Mouse (Mus musculus) limb, embryonic 12.5 days (tissue): Measurements from ENCODE around the gene Gm1123. TPM values are rescaled to one million over a fixed set of nuclear protein-coding genes. Genes with fewer than 3 reads are reported as not detected.

Experiments used
- ATAC-seq: fragments of 200-750 bp; cut with Nextera tagmentation; 2 replicates; pipeline ENCODE4 v1.8.0; 2017; ENCODE audit warnings: low read depth, moderate TSS enrichment; ENCODE audit not compliant: insufficient number of reproducible peaks, insufficient read depth, low FRiP score, low TSS enrichment
- H3K27ac ChIP-seq: fragments of 300-500 bp; sonication (generic); 2 replicates; pipeline ENCODE4 v1.5.1; 2016; ENCODE audit warnings: mild to moderate bottlenecking, moderate library complexity
- H3K27me3 ChIP-seq: fragments of 300-500 bp; sonication (generic); 2 replicates; pipeline ENCODE4 v1.6.1; 2016; ENCODE audit warnings: mild to moderate bottlenecking, moderate library complexity
- H3K36me3 ChIP-seq: fragments of 300-500 bp; sonication (generic); 2 replicates; pipeline ENCODE4 v1.6.1; 2016; ENCODE audit warnings: mild to moderate bottlenecking, moderate library complexity
- H3K4me1 ChIP-seq: fragments of 300-500 bp; sonication (generic); replicated peaks from 2 replicates; pipeline ENCODE4 v1.6.1; 2016
- H3K4me2 ChIP-seq: fragments of 300-500 bp; sonication (generic); 2 replicates; pipeline ENCODE4 v1.6.1; 2016; ENCODE audit warnings: mild to moderate bottlenecking, moderate library complexity
- H3K4me3 ChIP-seq: fragments of 300-500 bp; sonication (generic); replicated peaks from 2 replicates; pipeline ENCODE4 v1.5.1; 2016; ENCODE audit warnings: mild to moderate bottlenecking
- H3K9ac ChIP-seq: fragments of 300-500 bp; sonication (generic); replicated peaks from 2 replicates; pipeline ENCODE4 v1.6.1; 2016; ENCODE audit warnings: mild to moderate bottlenecking, moderate library complexity
- H3K9me3 ChIP-seq: fragments of 300-500 bp; sonication (generic); 2 replicates; pipeline ENCODE4 v1.6.1; 2016; ENCODE audit warnings: mild to moderate bottlenecking, moderate library complexity
- WGBS: fragments of 180-500 bp; shearing (Covaris S2); methylation state at CpG from one replicate; pipeline ENCODE4 v1.1.7; 2016; 5-methylcytosine and 5-hydroxymethylcytosine counted together
- polyA plus RNA-seq: library from polyadenylated mRNA; unstranded; fragments of >200 nt; fragmentation: Nextera tagmentation; extraction: Ambion mirVana; gene quantifications from 2 replicates; pipeline ENCODE4 v1.2.1, GENCODE M21; 2016

The Gm1123 gene
- polyA plus RNA-seq, 1 experiment from 2014 or later = not detected

GRCm38 (mm10) chr9:98973561-98973960 is 62.0 kb downstream of the Gm1123 start:
- Histone ChIP-seq H3K27ac (no peak overlapping the region), H3K4me2 (peak overlapping the region; percentile 86), H3K36me3 (no peaks in the 10 kb centered on the region), H3K9ac (peak overlapping the region; percentile 37; the same call in 1 of the 2 replicates), H3K4me1 (peaks cover 10% of the 10 kb centered on the region), H3K4me3 (peak overlapping the region; percentile 42), H3K27me3 (peaks cover 63% of the 10 kb centered on the region), H3K9me3 (peaks cover 3% of the 10 kb centered on the region; the same call in 1 of the 2 replicates)
- 5% methylated on average over 7 of the region's 7 CpGs for WGBS
- ATAC-seq = no peak

GRCm38 (mm10) chr9:98973101-98973521 is 62.4 kb downstream of the Gm1123 start:
- under 1% methylated on average over 40 of the region's 40 CpGs for WGBS
- H3K4me1 ChIP-seq = peaks cover 10% of the 10 kb centered on the region
- 0 out of 2 replicates have a peak, but pooled peaks have one; percentile 60 for ATAC-seq
- H3K4me3 ChIP-seq = peak overlapping the region; percentile 42
- peak overlapping the region; percentile 37; the same call in 1 of the 2 replicates for H3K9ac ChIP-seq
- H3K4me2 ChIP-seq = peak overlapping the region; percentile 86
- peaks cover 65% of the 10 kb centered on the region for H3K27me3 ChIP-seq
- no peak overlapping the region for H3K27ac ChIP-seq
- H3K9me3 ChIP-seq = peaks cover 3% of the 10 kb centered on the region; the same call in 1 of the 2 replicates
- H3K36me3 ChIP-seq = no peaks in the 10 kb centered on the region

DNA sequence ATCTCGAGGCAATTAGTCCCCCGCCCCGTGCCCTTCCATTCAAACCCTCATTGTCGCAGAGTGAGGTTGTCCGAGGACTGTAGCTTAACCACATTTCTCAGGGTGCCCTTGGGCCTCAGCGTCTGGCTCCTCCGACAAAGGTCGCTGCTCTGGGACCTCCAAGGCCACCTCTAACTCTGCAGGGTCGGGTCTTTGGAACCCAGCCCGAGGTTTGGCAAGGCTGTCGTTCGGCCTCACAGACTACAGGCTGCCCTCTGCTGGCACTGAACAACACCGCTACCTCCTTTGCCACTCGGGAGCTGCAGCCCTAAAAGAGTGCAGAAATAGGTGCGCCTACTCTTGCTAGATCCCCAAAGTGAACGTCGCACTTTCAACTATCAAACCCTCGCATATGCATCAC is 70.4 kb downstream of the Gm1123 start:
- no peak for ATAC-seq
- no peak overlapping the region for H3K27ac ChIP-seq
- H3K9ac ChIP-seq = no peak overlapping the region
- peaks cover 93% of the 10 kb centered on the region for H3K27me3 ChIP-seq
- no peaks in the 10 kb centered on the region for H3K9me3 ChIP-seq
- no peak overlapping the region for H3K4me3 ChIP-seq
- no peaks in the 10 kb centered on the region for H3K4me1 ChIP-seq
- H3K36me3 ChIP-seq = no peaks in the 10 kb centered on the region
- WGBS = 1% methylated on average over 18 of the region's 18 CpGs
- no peak overlapping the region; the same call in 1 of the 2 replicates for H3K4me2 ChIP-seq

DNA sequence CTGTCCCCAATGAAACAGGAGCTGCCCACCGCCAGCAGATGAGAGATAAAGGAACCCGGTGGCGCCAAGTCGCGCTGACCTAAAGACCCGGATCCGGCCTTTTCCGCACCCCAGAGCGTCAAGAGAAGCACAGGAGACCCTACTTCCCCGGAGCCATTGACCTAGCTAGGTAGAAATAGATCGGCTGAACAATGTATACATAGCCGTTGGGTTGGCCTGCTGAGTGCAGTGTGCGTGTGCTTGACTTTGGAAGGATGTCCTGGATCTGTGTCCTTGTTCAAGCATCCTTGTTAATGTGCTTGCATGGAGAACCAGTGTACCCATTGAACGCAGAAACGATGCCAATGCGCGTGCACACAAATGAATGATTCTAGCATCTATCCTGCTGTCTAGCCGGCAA is 71.9 kb downstream of the Gm1123 start:
- WGBS = 6% methylated on average over 18 of the region's 18 CpGs
- Histone ChIP-seq H3K9ac (no peak overlapping the region), H3K27ac (no peak overlapping the region), H3K36me3 (no peaks in the 10 kb centered on the region), H3K4me2 (no peak overlapping the region), H3K27me3 (peaks cover 96% of the 10 kb centered on the region), H3K9me3 (no peaks in the 10 kb centered on the region), H3K4me1 (no peaks in the 10 kb centered on the region), H3K4me3 (no peak overlapping the region)
- ATAC-seq = no peak

- Histone ChIP-seq H3K27me3 (peaks cover 98% of the 10 kb centered on the region), H3K4me3 (no peak overlapping the region), H3K4me1 (no peaks in the 10 kb centered on the region), H3K27ac (no peak overlapping the region), H3K4me2 (no peak overlapping the region), H3K9ac (no peak overlapping the region), H3K36me3 (no peaks in the 10 kb centered on the region), H3K9me3 (no peaks in the 10 kb centered on the region)
- ATAC-seq = no peak
- WGBS = 1% methylated on average over 20 of the region's 20 CpGs
Observed at GRCm38 (mm10) chr9:98962478-98963142, 72.9 kb downstream of the Gm1123 start.

- ATAC-seq = no peak
Observed at GRCm38 (mm10) chr9:98961591-98962477, 73.7 kb downstream of the Gm1123 start.

DNA sequence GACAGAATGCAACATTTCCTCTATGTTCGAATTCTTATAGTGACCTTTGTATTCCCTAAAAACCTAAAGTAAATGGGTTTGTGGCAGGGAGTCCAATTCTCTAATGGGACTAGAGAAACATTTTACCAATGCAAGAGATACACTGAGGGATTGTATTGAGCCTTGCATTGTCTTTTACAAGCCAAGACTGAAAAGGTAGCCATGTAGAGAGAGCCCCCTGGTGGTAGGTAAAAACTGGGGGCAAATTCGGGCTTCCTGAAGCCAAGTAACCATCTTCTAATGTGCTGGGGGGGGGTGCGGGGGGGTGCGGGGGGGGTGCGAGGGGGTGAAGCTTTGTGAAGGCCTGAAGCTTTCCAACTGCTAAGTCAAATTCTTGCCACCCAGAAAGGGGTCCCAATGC is 75.2 kb downstream of the Gm1123 start:
- H3K9ac ChIP-seq = no peak overlapping the region
- no peak overlapping the region for H3K4me3 ChIP-seq
- no peaks in the 10 kb centered on the region for H3K9me3 ChIP-seq
- no peak overlapping the region for H3K4me2 ChIP-seq
- no peaks in the 10 kb centered on the region for H3K36me3 ChIP-seq
- WGBS = 12% methylated on average over 5 of the region's 5 CpGs
- peaks cover 19% of the 10 kb centered on the region for H3K4me1 ChIP-seq
- no peak for ATAC-seq
- H3K27ac ChIP-seq = no peak overlapping the region
- H3K27me3 ChIP-seq = peaks cover 98% of the 10 kb centered on the region

More at GRCm38 (mm10) chr9:98961591-98962477, 73.7 kb downstream of the Gm1123 start:
- Histone ChIP-seq H3K9ac (no peak overlapping the region), H3K4me3 (no peak overlapping the region), H3K9me3 (no peaks in the 10 kb centered on the region), H3K4me2 (no peak overlapping the region), H3K27ac (no peak overlapping the region), H3K4me1 (peaks cover 5% of the 10 kb centered on the region; the same call in 1 of the 2 replicates), H3K36me3 (no peaks in the 10 kb centered on the region), H3K27me3 (peaks cover 97% of the 10 kb centered on the region)
- WGBS = 3% methylated on average over 22 of the region's 22 CpGs

GRCm38 (mm10) chr9:98959851-98960250 is 75.7 kb downstream of the Gm1123 start:
- Histone ChIP-seq H3K4me2 (no peak overlapping the region), H3K27ac (no peak overlapping the region), H3K9me3 (no peaks in the 10 kb centered on the region), H3K4me3 (no peak overlapping the region), H3K9ac (no peak overlapping the region), H3K4me1 (peaks cover 24% of the 10 kb centered on the region), H3K27me3 (peaks cover 98% of the 10 kb centered on the region), H3K36me3 (no peaks in the 10 kb centered on the region)
- 26% methylated on average over 3 of the region's 3 CpGs for whole genome bisulfite sequencing
- ATAC-seq = no peak

DNA sequence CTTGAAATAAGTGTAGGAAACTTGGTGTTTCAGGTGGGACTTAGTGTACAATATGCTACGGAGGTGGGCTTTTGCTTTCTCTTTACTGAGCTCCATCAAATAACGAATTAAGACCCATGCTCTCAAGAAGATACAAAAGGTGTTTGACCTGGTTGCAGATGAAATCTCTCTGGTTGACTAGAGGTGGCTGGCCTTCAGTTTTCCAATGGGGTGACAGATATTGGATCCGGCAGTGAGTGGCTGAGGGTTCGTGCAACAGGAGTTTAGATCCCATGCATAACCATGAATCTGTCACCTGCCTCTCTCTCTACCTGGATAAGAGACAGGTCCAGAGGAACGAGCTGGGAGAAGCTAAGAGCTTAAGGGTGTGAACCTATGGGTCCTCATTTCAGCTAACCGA is 76.9 kb downstream of the Gm1123 start:
- ATAC-seq = no peak

DNA sequence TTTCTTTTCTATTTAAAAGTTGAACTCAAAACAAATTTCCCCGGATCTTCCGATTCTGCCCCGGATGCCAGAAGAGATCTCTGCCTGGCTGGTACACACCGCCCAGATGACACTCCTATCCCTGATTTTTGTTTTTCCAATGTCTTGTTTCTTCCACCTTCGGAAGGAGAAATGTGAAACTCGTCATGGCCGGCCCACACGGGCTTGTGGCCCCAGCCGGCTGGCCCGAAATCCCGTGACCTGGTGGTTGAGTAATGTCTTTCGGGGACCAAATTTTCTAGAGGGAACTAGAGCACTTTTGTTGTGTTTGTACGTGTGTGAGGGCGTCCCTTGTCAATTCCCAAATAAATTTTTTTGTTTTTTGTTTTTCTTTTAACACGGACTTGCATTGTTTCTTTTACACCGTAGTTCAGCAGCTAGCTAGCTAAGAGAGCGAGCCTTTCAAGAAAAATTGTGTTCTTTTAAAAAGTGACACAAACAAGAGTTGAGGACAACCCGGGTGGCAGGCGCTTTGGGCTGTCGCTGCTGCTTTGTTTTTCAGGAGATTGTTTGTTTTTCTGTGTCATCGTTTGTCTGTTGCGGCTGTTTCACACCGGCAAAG is 77.7 kb downstream of the Gm1123 start:
- no peak overlapping the region for H3K4me2 ChIP-seq
- H3K9me3 ChIP-seq = no peaks in the 10 kb centered on the region
- no peak for ATAC-seq
- H3K4me1 ChIP-seq = peaks cover 29% of the 10 kb centered on the region
- H3K4me3 ChIP-seq = no peak overlapping the region
- no peak overlapping the region for H3K27ac ChIP-seq
- H3K9ac ChIP-seq = no peak overlapping the region
- H3K36me3 ChIP-seq = no peaks in the 10 kb centered on the region
- WGBS = under 1% methylated on average over 23 of the region's 23 CpGs
- H3K27me3 ChIP-seq = peaks cover 98% of the 10 kb centered on the region

More for the DNA sequence above, 76.9 kb downstream of the Gm1123 start:
- Histone ChIP-seq H3K9ac (no peak overlapping the region), H3K27ac (no peak overlapping the region), H3K4me2 (no peak overlapping the region), H3K4me3 (no peak overlapping the region), H3K36me3 (no peaks in the 10 kb centered on the region), H3K9me3 (no peaks in the 10 kb centered on the region), H3K4me1 (peaks cover 29% of the 10 kb centered on the region), H3K27me3 (peaks cover 98% of the 10 kb centered on the region)
- WGBS = 3% methylated on average over 6 of the region's 6 CpGs
